Mouse (Mus musculus): ENCODE measurements around the gene Scgb2b3.

Gene Scgb2b3

DNA sequence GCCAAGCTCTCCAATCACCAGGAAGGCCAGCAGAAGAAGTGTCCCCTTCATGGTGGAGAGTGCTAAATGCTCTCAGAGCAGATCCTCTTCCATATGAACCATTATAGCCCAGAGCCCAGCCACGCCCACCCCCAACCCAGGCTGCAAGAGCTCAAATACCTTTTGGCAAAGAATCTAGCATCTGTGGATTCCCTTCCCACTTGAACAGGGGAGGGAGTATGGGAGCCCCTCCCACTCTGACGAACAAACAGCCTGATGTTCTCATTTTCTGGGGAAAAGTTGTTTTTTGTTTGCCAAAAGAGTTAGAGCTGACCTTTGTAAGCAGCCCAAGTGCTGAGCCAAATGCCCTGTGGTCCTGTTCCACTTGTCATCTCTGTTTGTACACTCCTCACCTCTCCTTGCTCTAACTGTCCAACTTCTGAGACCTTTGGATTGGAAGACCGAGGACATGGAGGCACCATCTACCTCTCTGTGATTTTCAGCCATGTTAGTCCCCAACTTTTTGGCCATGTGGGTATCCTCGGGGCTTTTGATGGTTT is at the start of gene Scgb2b3:
Gene Scgb2b3, minus strand, starts transcription at position 51 of the 539 bp plus-strand sequence.
- no peak for DNase-seq (ENCODE audit: low spot score)

DNA sequence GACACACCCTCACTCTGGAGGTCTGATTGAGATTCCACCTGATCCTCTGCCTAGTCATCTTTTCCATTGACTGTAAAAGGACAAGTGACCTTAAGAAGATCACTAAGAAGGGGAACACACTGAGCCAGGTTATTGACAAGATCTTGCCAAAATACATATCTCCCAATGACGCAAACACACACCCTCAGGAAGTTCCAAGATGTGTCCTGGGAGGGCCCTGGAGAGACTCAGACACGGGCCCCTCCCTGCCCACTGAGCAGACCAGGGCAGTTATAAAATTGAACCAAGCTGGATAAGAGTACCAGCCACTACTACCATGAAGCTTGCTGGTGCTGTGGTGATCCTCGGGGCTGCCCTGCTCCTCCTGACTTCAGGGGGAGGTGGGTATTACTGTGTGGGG is 13.4 kb upstream of the Scgb2b3 start, which contains the start of gene Scgb1b3:
Gene Scgb1b3, plus strand, starts transcription at position 301 of the 400 bp plus-strand sequence.
- DNase-seq (ENCODE audit: low spot score), result no peak
